Comparison of ENCODE assay signal across 8 mouse cellular contexts in genomic region chr10:81138131-81138782, GRCm38 (mm10). TPM values are rescaled to one million over a fixed set of nuclear protein-coding genes. Genes with fewer than 3 reads are reported as not detected.
DNase-seq lines count a peak whose midpoint lies in the region; ATAC-seq and TF ChIP-seq lines count a peak whose summit lies in the region.

No protein-coding gene starts in this region.

- peaks cover 15% of the 10 kb centered on the region for H3K27me3 ChIP-seq in forebrain, postnatal 0 days (ENCODE audit: insufficient read depth, low read length)
- no peaks in the 10 kb centered on the region for H3K27me3 ChIP-seq in splenic B cell, adult 2 months (ENCODE audit: control insufficient read depth, insufficient read depth, low read length, poor library complexity, severe bottlenecking)

- 1% methylated on average over 23 of the region's 24 CpGs for WGBS in forebrain, postnatal 0 days

- DNase-seq in spleen, postnatal 36 days (ENCODE audit: low spot score in 2 of 2): peak; percentile 73 to 76
- no peak for DNase-seq in spleen, postnatal 14 days (ENCODE audit: low spot score in 2 of 2)
- peak; percentile 35 for DNase-seq in forebrain, postnatal 0 days
- DNase-seq in kidney, adult 9 months: peak; percentile 52
- DNase-seq in lung, postnatal 14 days: peak; percentile 30
- peak; percentile 88 for DNase-seq in splenic B cell, adult 2 months (ENCODE audit: low read depth, low spot score)
- DNase-seq in right cerebral cortex, postnatal 14 days: no peak

- peak overlapping the region; percentile 94 for H3K4me3 ChIP-seq in brown adipose tissue, adult 24 weeks (ENCODE audit: insufficient read depth, low read depth, low read length)
- H3K4me3 ChIP-seq in forebrain, postnatal 0 days (ENCODE audit: low read depth, low read length): peak overlapping the region; percentile 90

- H3K4me1 ChIP-seq in brown adipose tissue, adult 24 weeks (ENCODE audit: control insufficient read depth, insufficient read depth, insufficient read length, low read length): peaks cover 36% of the 10 kb centered on the region
- peaks cover 9% of the 10 kb centered on the region for H3K4me1 ChIP-seq in forebrain, postnatal 0 days (ENCODE audit: insufficient read depth)

- H3K9me3 ChIP-seq in forebrain, postnatal 0 days (ENCODE audit: low read length): no peaks in the 10 kb centered on the region

- H3K27ac ChIP-seq in brown adipose tissue, adult 24 weeks (replicated peaks; ENCODE audit: low read depth, low read length): peak overlapping the region; percentile 87
- H3K27ac ChIP-seq in forebrain, postnatal 0 days (ENCODE audit: low read depth, low read length): peak overlapping the region; percentile 89

- ATAC-seq in forebrain, postnatal 0 days: no peak

- H3K4me2 ChIP-seq in forebrain, postnatal 0 days (ENCODE audit: low read depth): peak overlapping the region; percentile 90

- TF ChIP-seq CTCF in forebrain, postnatal 0 days (IDR thresholded peaks at IDR 0.05; ENCODE audit: low read depth): no peak

- peak overlapping the region; percentile 91 for H3K9ac ChIP-seq in forebrain, postnatal 0 days

- H3K36me3 ChIP-seq in forebrain, postnatal 0 days (ENCODE audit: insufficient read depth): no peaks in the 10 kb centered on the region
- 0 out of 2 replicates have a peak, but pooled peaks cover 3% of the 10 kb centered on the region for H3K36me3 ChIP-seq in splenic B cell, adult 2 months (ENCODE audit: control insufficient read depth, insufficient read depth, low read length, poor library complexity, severe bottlenecking)

RNA-seq across cellular contexts. Expression of gene Zbtb7a, which starts 3.2 kb away (rescaled TPM):
- polyA plus RNA-seq in brown adipose tissue, adult 24 weeks (2012; ENCODE audit: insufficient read depth, insufficient read length, missing spikeins): 28.4 and 29.6 TPM in 2 replicates
- total RNA-seq in forebrain, postnatal 0 days (2014; rRNA removed): 21.6 and 27.2 TPM in 2 replicates
- polyA plus RNA-seq in forebrain, postnatal 0 days (2015; fragmentation: Nextera tagmentation; extraction: Ambion mirVana): 12.4 and 15.7 TPM in 2 replicates

RNA-seq across cellular contexts. Expression of gene Pias4, which starts 29.5 kb away (rescaled TPM):
- 10.3 and 13.4 TPM in 2 replicates for polyA plus RNA-seq in brown adipose tissue, adult 24 weeks (2012; ENCODE audit: insufficient read depth, insufficient read length, missing spikeins)
- total RNA-seq in forebrain, postnatal 0 days (2014; rRNA removed): 30.1 and 32.5 TPM in 2 replicates
- 28.1 and 35.8 TPM in 2 replicates for polyA plus RNA-seq in forebrain, postnatal 0 days (2015; fragmentation: Nextera tagmentation; extraction: Ambion mirVana)

RNA-seq across cellular contexts. Expression of gene Map2k2, which starts 32.5 kb away (rescaled TPM):
- polyA plus RNA-seq in brown adipose tissue, adult 24 weeks (2012; ENCODE audit: insufficient read depth, insufficient read length, missing spikeins): 64.4 and 88.3 TPM in 2 replicates
- 194 and 215 TPM in 2 replicates for total RNA-seq in forebrain, postnatal 0 days (2014; rRNA removed)
- 167 and 194 TPM in 2 replicates for polyA plus RNA-seq in forebrain, postnatal 0 days (2015; fragmentation: Nextera tagmentation; extraction: Ambion mirVana)

RNA-seq across cellular contexts. Expression of gene Eef2, which starts 38.2 kb away (rescaled TPM):
- polyA plus RNA-seq in brown adipose tissue, adult 24 weeks (2012; ENCODE audit: insufficient read depth, insufficient read length, missing spikeins): 538 and 581 TPM in 2 replicates
- total RNA-seq in forebrain, postnatal 0 days (2014; rRNA removed): 2,084 and 2,175 TPM in 2 replicates
- 466 and 485 TPM in 2 replicates for polyA plus RNA-seq in forebrain, postnatal 0 days (2015; fragmentation: Nextera tagmentation; extraction: Ambion mirVana)

RNA-seq across cellular contexts. Expression of gene Creb3l3, which starts 39.6 kb away (rescaled TPM):
- not detected in 2 replicates for polyA plus RNA-seq in brown adipose tissue, adult 24 weeks (2012; ENCODE audit: insufficient read depth, insufficient read length, missing spikeins)
- 0.38 and 0.43 TPM in 2 replicates for total RNA-seq in forebrain, postnatal 0 days (2014; rRNA removed)
- polyA plus RNA-seq in forebrain, postnatal 0 days (2015; fragmentation: Nextera tagmentation; extraction: Ambion mirVana): 0.29 and 0.40 TPM in 2 replicates

Comparison
In these comparisons a context has a peak if more than half of its experiments do, and no peak if none do; other contexts are left out.
1. DNase-seq: peak in spleen, postnatal 36 days (2 of 2), forebrain, postnatal 0 days (single experiment), kidney, adult 9 months (single experiment), lung, postnatal 14 days (single experiment) and splenic B cell, adult 2 months (single experiment); none in spleen, postnatal 14 days (0 of 2) and right cerebral cortex, postnatal 14 days (single experiment).